Mouse (Mus musculus): ENCODE measurements around the gene Inf2.
A peak's percentile ranks its signal among the peaks of the same experiment; 100 is the strongest.

Inf2 gene

GRCm38 (mm10) chr12:112588426-112589256 lies at the start of gene Inf2:
TSS of gene Inf2 (plus strand) at chr12:112588784.
- no peak for DNase-seq (ENCODE audit: low read depth)

DNA sequence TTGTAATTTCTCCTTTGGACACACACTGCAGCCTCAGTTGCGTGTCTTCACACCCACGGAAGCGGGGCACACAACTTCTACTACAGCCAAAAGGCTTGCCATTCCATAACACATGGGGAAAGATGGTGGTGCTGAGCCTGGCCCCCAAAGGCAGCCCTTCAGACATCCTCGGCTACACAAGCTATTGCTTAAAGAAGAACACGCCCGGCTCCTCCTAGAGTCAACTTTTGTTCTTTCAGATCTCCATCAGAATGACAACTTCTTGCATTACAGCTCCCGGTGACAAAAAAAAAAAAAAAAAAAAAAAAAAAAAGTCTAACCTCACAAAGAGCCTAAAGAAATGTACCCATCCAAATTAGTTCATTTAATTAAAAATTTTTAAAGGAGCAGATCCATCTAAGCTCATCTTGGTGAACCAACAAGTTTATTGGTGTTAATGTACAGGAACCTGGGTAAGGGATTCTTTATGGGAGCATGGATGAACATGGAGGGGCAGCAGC lies 49.1 kb upstream of the Inf2 start:
- no peak for DNase-seq (ENCODE audit: low read depth)

DNA sequence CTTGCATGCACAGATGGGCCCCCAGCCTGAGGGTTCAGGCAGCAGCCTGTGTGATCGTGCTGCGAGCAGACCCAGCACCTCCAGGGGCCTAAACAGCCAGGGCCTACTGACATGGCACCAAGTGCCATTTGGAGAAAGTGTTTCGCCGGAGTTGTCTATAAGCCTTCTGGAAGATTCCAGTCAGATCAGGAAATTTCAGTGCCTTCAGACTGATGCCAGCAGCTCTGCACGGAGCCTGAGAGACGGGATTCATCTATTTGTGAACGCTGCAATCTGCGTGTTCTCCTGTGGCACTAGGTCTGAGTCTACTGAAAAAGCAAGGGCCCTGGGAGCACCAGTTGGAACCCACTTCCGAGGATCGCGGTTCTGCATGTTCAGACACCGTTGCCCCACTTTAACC lies 48.3 kb upstream of the Inf2 start:
- no peak for DNase-seq (ENCODE audit: low read depth)

GRCm38 (mm10) chr12:112541483-112542091 lies 47.0 kb upstream of the Inf2 start:
- DNase-seq (ENCODE audit: low read depth), result no peak

GRCm38 (mm10) chr12:112542257-112542919 lies 46.2 kb upstream of the Inf2 start:
- DNase-seq (ENCODE audit: low read depth), result no peak

DNA sequence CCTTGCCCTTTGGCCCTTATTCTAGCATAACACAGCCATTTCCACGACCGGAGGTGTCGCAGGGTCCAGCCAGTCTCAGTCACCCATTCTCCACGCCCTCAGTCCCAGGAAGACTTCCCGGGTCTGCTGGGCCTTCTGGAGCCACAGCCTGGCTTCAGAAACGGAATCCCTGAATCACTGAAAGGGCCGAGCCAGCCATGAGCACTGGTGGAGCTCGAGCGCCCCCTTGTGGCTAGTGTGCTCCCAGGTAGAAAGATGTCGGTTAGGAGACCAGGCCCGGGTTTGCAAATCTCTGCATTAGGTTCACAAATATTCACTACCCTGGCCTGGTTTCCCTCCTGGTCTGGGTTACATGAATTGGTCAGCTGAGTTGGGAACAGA lies 45.7 kb upstream of the Inf2 start:
- DNase-seq (ENCODE audit: low read depth), result peak; percentile 44

GRCm38 (mm10) chr12:112543941-112544340 lies 44.6 kb upstream of the Inf2 start:
- DNase-seq (ENCODE audit: low read depth), result no peak

- DNase-seq (ENCODE audit: low read depth), result no peak
These were observed 43.5 kb upstream of the Inf2 start for GRCm38 (mm10) chr12:112544946-112545701.

DNA sequence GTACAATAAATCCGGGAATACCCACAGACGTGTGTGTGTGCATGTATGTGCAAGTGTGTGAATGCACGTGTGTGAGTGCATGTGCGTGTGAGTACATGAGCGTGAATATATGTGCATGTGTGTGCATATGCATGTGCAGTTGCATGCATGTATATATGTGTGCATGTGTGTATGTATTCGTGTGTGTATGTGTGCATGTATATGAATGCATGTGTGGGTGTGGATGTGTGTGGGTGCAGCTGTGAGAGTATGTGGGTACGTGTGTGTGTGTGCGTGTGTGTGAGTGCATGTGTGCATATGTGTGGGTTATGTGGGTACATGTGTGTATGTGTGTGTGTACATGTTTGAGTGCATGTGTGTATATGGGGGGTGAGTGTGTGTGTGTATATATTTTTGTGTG lies 42.5 kb upstream of the Inf2 start:
- DNase-seq (ENCODE audit: low read depth), result no peak

- DNase-seq (ENCODE audit: low read depth), result no peak
These were observed 39.3 kb upstream of the Inf2 start for GRCm38 (mm10) chr12:112549287-112549686.

- DNase-seq (ENCODE audit: low read depth), result peak; percentile 79
These were observed 36.7 kb upstream of the Inf2 start for GRCm38 (mm10) chr12:112551861-112552375.

DNA sequence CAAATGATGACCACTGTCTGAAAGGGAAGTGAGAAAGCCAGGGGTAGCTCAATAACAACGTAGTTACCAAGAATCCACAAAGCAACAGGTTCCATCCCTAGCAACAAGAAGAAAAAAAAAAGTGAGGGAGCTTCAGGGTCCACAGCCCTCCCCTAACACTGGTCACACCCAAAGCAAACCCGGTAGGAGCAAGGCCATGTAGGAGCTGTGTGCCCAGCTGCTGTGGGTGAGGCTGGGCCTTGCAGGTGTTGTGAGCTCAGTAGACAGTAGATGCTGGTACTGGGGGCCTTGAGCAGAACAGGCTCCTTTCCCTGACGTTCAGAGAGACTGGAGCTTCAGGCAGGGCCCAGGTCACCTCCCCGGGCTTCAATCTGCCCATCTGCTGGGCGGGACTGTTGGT lies 36.1 kb upstream of the Inf2 start:
- DNase-seq (ENCODE audit: low read depth), result no peak

GRCm38 (mm10) chr12:112554900-112555299 lies 33.7 kb upstream of the Inf2 start:
- DNase-seq (ENCODE audit: low read depth), result no peak

- no peak for DNase-seq (ENCODE audit: low read depth)
These were observed 32.0 kb upstream of the Inf2 start for GRCm38 (mm10) chr12:112556531-112557060.

- DNase-seq (ENCODE audit: low read depth), result no peak
These were observed 31.4 kb upstream of the Inf2 start for GRCm38 (mm10) chr12:112557219-112557618.

- DNase-seq (ENCODE audit: low read depth), result no peak
These were observed 29.4 kb upstream of the Inf2 start for GRCm38 (mm10) chr12:112559231-112559630.

DNA sequence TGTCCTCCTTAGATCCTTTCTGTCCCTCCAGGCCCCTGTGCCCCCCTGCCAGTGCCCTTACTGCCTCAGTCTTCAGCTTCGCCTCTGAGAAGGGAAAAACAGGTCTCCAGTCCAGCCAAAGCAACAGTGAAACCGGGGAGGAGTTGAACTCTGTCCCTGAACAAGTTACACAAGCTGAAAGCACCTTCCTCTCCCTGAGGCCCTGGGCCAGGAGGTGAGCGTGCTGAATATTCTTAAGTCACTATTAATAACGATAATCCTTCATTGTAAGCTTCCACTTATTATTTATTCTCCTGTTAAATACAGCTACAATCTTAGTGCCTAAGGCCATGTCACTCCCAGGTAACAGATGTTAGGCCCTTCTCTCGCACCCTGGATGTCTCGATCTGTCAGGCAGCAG lies 28.9 kb upstream of the Inf2 start:
- no peak for DNase-seq (ENCODE audit: low read depth)

GRCm38 (mm10) chr12:112560176-112560797 lies 28.3 kb upstream of the Inf2 start:
- DNase-seq (ENCODE audit: low read depth), result no peak

GRCm38 (mm10) chr12:112561163-112561562 lies 27.4 kb upstream of the Inf2 start:
- DNase-seq (ENCODE audit: low read depth), result no peak

GRCm38 (mm10) chr12:112562462-112562861 lies 26.1 kb upstream of the Inf2 start:
- no peak for DNase-seq (ENCODE audit: low read depth)

- no peak for DNase-seq (ENCODE audit: low read depth)
These were observed 25.6 kb upstream of the Inf2 start for GRCm38 (mm10) chr12:112563011-112563410.
